Mouse (Mus musculus): Measurements from ENCODE around the gene Psmc3. TPM values are rescaled to one million over a fixed set of nuclear protein-coding genes. Genes with fewer than 3 reads are reported as not detected.
"Not testable (repeated sequence)": the region's sequence is repeated elsewhere in the genome, so short reads cannot be mapped to it uniquely, and the experiment has no call there.

Gene Psmc3
- polyA plus RNA-seq (2012; rRNA removed), result 159 and 160 TPM in 2 replicates

DNA sequence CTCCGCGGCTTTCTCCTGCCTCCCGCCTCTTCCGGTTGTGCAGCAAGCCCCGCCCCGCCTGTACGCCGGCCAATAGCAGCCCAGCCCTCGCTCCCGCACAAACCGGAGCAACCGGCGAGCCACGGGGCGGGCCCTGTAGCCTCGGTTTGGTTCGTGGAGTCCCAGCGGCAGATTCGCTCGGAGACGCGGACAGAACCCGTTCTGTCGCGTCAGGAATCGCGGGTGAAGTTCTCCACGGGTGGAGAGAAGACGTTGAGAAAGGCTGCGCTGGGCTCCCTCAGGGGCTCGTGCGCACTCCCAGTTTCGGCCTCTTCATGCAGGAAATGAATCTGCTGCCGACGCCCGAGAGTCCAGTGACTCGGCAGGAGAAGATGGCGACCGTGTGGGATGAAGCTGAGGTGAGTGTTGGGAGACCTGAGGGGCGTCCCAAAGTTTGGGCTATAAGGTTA, at the start of gene Psmc3:
Psmc3 (plus strand) TSS at position 76 of the 449 bp plus-strand sequence.
- peak; percentile 98 for DNase-seq (ENCODE audit: low read depth)
- TF ChIP-seq CTCF (IDR thresholded peaks at IDR 0.05; ENCODE audit: borderline replicate concordance, extremely low read depth, insufficient read depth, insufficient read length) (no peak), POLR2A (IDR thresholded peaks at IDR 0.05; ENCODE audit: borderline replicate concordance, extremely low read depth, insufficient read depth, insufficient read length, poor library complexity, severe bottlenecking) (peak; percentile 50; the same call in 1 of the 2 replicates)

- TF ChIP-seq CTCF (IDR thresholded peaks at IDR 0.05; ENCODE audit: borderline replicate concordance, extremely low read depth, insufficient read depth, insufficient read length) (no peak), POLR2A (IDR thresholded peaks at IDR 0.05; ENCODE audit: borderline replicate concordance, extremely low read depth, insufficient read depth, insufficient read length, poor library complexity, severe bottlenecking) (no peak)
- DNase-seq (ENCODE audit: low read depth), result no peak
Measured at GRCm38 (mm10) chr2:91008536-91008935, 45.3 kb upstream of the Psmc3 start.

- no peak for TF ChIP-seq POLR2A (IDR thresholded peaks at IDR 0.05; ENCODE audit: borderline replicate concordance, extremely low read depth, insufficient read depth, insufficient read length, poor library complexity, severe bottlenecking)
- TF ChIP-seq CTCF (IDR thresholded peaks at IDR 0.05; ENCODE audit: borderline replicate concordance, extremely low read depth, insufficient read depth, insufficient read length), result no peak
- DNase-seq (ENCODE audit: low read depth), result no peak
Measured at GRCm38 (mm10) chr2:91013881-91014280, 39.9 kb upstream of the Psmc3 start.

DNA sequence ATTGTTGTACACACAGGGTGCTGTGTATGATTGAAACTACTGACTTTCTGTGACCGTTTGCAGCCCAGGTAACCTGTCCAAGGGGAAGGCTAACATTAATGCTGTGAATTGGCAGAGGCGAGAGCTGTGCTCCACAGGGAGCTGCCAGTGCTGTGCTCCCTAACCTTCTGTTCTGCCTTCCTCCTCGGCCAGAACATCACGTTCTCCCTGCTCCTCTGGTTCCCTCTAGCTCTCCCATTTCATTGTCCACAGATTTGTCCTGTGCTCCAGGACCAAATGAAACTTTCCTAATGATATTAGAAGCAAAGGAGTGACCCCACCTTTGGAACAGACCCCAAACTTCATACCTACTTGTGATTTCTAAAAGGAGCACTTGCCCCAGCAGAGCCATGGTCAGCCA, 38.4 kb upstream of the Psmc3 start:
- no peak for DNase-seq (ENCODE audit: low read depth)
- no peak for TF ChIP-seq POLR2A (IDR thresholded peaks at IDR 0.05; ENCODE audit: borderline replicate concordance, extremely low read depth, insufficient read depth, insufficient read length, poor library complexity, severe bottlenecking)
- no peak for TF ChIP-seq CTCF (IDR thresholded peaks at IDR 0.05; ENCODE audit: borderline replicate concordance, extremely low read depth, insufficient read depth, insufficient read length)

DNA sequence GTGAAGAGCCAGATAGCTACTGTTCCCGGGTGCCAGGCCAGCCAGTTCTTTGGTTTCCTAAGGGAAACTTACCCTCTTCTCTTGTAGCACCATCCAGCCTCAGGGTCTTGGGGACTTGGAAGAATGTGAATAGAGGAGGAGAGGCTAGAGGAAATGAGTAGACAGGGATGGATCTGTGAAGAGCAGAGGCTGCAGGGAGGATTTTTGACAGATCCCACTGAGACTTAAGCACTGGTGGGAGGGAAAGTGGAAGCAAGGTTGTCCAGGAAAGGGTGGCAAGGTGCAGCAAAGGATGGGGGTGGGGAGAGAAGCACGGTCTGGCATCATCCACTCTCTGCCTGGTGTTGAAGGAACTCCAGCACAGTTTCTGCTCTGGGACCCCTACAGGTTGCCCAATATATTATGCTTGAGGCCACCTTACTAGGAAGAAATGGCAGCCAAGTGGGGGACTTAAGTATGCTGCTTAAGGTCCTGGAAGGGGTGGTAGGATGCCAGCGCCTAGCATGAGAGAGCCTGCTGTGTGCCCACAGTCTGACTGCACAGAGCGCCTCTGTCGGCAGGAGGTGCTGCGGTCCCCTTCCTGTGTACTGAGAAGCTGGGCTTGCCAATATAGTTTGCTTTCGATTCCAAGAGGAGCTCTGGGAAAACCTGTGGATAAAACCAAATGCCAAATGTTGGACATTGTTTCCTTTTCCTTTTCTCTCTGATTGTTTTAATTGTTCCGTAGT, 35.6 kb upstream of the Psmc3 start:
- DNase-seq (ENCODE audit: low read depth), result peak; percentile 36
- TF ChIP-seq POLR2A (IDR thresholded peaks at IDR 0.05; ENCODE audit: borderline replicate concordance, extremely low read depth, insufficient read depth, insufficient read length, poor library complexity, severe bottlenecking), result no peak
- TF ChIP-seq CTCF (IDR thresholded peaks at IDR 0.05; ENCODE audit: borderline replicate concordance, extremely low read depth, insufficient read depth, insufficient read length), result no peak

DNA sequence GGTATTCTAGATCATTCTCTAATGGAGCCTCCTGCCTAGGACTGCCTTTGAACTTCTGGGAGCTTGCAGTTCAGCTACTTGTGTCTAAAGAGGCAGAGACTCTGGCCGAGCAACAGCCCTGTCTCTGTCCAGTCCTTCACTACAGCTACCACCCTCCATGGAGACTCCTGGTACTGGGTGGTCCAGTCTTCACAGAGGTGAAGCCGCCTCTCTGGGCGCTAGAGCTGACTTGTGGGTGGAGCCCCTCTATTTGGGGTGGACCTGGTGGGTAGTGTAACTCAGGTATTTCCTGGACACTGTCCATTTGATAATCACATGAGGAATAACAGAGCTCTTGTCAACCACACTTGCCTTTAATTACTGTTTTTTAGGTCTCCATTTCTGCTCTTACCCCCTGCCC, 33.9 kb upstream of the Psmc3 start:
- no peak for DNase-seq (ENCODE audit: low read depth)

DNA sequence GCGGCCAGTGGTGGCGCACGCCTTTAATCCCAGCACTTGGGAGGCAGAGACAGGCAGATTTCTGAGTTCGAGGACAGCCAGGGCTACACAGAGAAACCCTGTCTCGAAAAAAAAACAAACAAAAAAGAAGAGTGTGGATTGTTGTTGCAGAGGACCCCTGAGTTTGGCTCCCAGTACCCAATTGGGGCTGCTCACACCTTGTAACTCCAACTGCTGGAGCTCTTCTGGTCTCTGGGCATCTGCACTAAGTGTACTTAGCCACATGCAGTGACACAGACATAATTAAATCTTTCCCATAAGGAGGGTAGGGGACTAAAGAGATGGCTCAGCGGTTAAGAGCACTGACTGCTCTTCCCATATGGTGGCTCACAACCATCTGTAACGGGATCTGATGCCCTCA, 31.5 kb upstream of the Psmc3 start:
- not testable (repeated sequence) for DNase-seq (ENCODE audit: low read depth)

More for the DNA sequence above, 33.9 kb upstream of the Psmc3 start:
- no peak for TF ChIP-seq CTCF (IDR thresholded peaks at IDR 0.05; ENCODE audit: borderline replicate concordance, extremely low read depth, insufficient read depth, insufficient read length)
- TF ChIP-seq POLR2A (IDR thresholded peaks at IDR 0.05; ENCODE audit: borderline replicate concordance, extremely low read depth, insufficient read depth, insufficient read length, poor library complexity, severe bottlenecking), result no peak

GRCm38 (mm10) chr2:91023131-91023530, 30.7 kb upstream of the Psmc3 start:
- no peak for TF ChIP-seq CTCF (IDR thresholded peaks at IDR 0.05; ENCODE audit: borderline replicate concordance, extremely low read depth, insufficient read depth, insufficient read length)
- TF ChIP-seq POLR2A (IDR thresholded peaks at IDR 0.05; ENCODE audit: borderline replicate concordance, extremely low read depth, insufficient read depth, insufficient read length, poor library complexity, severe bottlenecking), result no peak
- no peak for DNase-seq (ENCODE audit: low read depth)

DNA sequence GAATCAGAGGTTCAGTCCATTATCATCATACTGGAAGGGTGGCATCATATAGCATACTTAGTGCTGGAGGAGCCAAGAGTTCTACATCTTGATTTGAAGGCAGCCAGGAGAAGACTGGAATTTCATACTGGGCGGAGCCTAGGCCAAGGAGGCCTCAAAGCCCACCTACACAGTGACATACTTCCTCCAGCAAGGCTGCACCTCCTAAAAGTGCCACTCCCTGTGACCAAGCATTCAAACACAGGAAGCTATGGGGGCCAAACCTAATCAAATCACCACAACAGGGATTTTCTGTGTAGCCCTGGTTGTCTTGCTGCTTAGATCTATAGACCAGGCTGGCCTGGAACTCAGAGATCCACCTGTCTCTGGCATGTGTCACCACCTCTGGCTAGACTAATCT, 29.9 kb upstream of the Psmc3 start:
- no peak for DNase-seq (ENCODE audit: low read depth)
- TF ChIP-seq CTCF (IDR thresholded peaks at IDR 0.05; ENCODE audit: borderline replicate concordance, extremely low read depth, insufficient read depth, insufficient read length) (no peak), POLR2A (IDR thresholded peaks at IDR 0.05; ENCODE audit: borderline replicate concordance, extremely low read depth, insufficient read depth, insufficient read length, poor library complexity, severe bottlenecking) (no peak)

DNA sequence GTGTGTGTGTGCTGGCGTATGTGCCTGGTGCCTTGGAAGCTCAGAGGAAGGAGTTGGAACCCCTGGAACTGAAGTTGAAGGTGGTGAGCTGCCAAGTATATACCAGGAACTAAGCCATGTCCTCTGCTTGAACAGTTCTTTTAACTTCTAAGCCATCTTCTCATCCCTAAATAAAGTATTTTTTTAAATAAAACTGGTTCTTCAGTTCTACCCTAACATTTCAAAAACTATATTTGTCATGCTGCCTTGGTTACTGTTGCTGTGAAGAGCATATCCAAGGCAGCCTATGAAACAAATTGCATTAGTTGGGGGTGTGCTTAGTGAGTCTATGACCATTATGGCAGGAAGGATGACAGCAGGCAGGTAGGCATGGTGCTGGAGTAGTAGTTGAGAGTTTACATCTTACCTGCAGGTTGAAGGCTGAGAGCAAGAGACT, 28.7 kb upstream of the Psmc3 start:
- TF ChIP-seq POLR2A (IDR thresholded peaks at IDR 0.05; ENCODE audit: borderline replicate concordance, extremely low read depth, insufficient read depth, insufficient read length, poor library complexity, severe bottlenecking) (no peak), CTCF (IDR thresholded peaks at IDR 0.05; ENCODE audit: borderline replicate concordance, extremely low read depth, insufficient read depth, insufficient read length) (no peak)
- no peak for DNase-seq (ENCODE audit: low read depth)

DNA sequence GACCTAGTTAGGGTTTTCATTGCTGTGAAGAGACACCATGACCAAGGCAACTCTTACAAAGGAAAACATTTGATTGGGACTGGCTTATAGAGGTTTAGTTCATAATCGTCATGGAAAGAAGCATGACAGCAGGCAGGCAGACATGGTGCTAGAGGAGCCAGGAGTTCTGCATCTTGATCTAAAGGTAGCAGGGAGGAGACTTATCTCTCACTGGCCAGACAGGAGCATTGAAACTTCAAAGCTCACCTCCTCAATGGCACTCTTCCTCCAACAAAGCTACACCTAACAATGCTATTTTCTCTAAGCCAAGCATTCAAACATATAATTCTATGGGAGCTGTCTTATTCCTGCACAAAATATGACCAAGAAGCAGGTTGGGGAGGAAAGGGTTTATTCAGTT, 27.3 kb upstream of the Psmc3 start:
- TF ChIP-seq CTCF (IDR thresholded peaks at IDR 0.05; ENCODE audit: borderline replicate concordance, extremely low read depth, insufficient read depth, insufficient read length), result no peak
- no peak for TF ChIP-seq POLR2A (IDR thresholded peaks at IDR 0.05; ENCODE audit: borderline replicate concordance, extremely low read depth, insufficient read depth, insufficient read length, poor library complexity, severe bottlenecking)
- no peak for DNase-seq (ENCODE audit: low read depth)
